In genomic region chr13:49270500-49270899, GRCm38 (mm10) we compare ENCODE assay signal across 23 mouse cellular contexts. TPM values are rescaled to one million over a fixed set of nuclear protein-coding genes. Genes with fewer than 3 reads are reported as not detected.
A peak's percentile ranks its signal among the peaks of the same experiment; 100 is the strongest.
DNase-seq lines count a peak whose midpoint lies in the region; ATAC-seq and TF ChIP-seq lines count a peak whose summit lies in the region.
"Had no signal": no experiment of that assay in that cellular context is flagged by ENCODE, and none has a peak within 500 bp of the region (broad histone marks: within the 10 kb centered on the region; RNA-seq: fewer than 3 reads in every experiment).

No protein-coding gene starts in this region.

- WGBS in liver, postnatal 0 days (ENCODE audit: insufficient replicate concordance): 73% methylated on average over 8 of the region's 8 CpGs
- 81% methylated on average over 8 of the region's 8 CpGs for WGBS in liver, embryonic 11.5 days

- no peak for TF ChIP-seq EP300 in liver, postnatal 0 days (IDR thresholded peaks at IDR 0.05; ENCODE audit: low read depth)

- H3K9me3 ChIP-seq in liver, postnatal 0 days (ENCODE audit: low read length): no peaks in the 10 kb centered on the region
- no peaks in the 10 kb centered on the region for H3K9me3 ChIP-seq in liver, embryonic 11.5 days (ENCODE audit: control insufficient read depth, low read length)
- H3K9me3 ChIP-seq: embryonic facial prominence, embryonic 15.5 days; forebrain, embryonic 12.5 days; heart, embryonic 10.5 days; hindbrain, embryonic 13.5 days had no signal

- no peak overlapping the region for H3K9ac ChIP-seq in liver, postnatal 0 days (replicated peaks)
- no peak overlapping the region for H3K9ac ChIP-seq in liver, embryonic 11.5 days (ENCODE audit: low read depth, low read length)
- H3K9ac ChIP-seq: embryonic facial prominence, embryonic 15.5 days; forebrain, embryonic 12.5 days; forebrain, postnatal 0 days; hindbrain, embryonic 13.5 days had no signal

- DNase-seq in liver, postnatal 0 days: no peak
- no peak for DNase-seq in liver, embryonic 11.5 days (ENCODE audit: low spot score)
- peak; percentile 22 for DNase-seq in T-cell, adult 2 months (ENCODE audit: low spot score)
- peak; percentile 79 for DNase-seq in induced T-regulatory cell, adult 2 months (ENCODE audit: low read depth)
- DNase-seq in B cell, adult 2 months: no peak
- DNase-seq in embryo, embryonic 10 days (ENCODE audit: low spot score): no peak
- no peak for DNase-seq in thymus, postnatal 0 days (ENCODE audit: low spot score)
- DNase-seq: adrenal gland, postnatal 14 days; cerebellum, adult 2 months; cerebellum, postnatal 10 days; embryo, embryonic 11 days; forebrain, postnatal 0 days; gastrocnemius, postnatal 36 days; heart, adult 18-20 months; heart, postnatal 10 days; kidney, adult 2 months had no signal

- no peak for ATAC-seq in liver, postnatal 0 days
- ATAC-seq in liver, embryonic 11.5 days (replicated peaks; ENCODE audit: low FRiP score): no peak
- ATAC-seq in erythroid progenitor cell, adult 5-6 weeks (replicated peaks; ENCODE audit: low FRiP score, poor library complexity, severe bottlenecking): no peak
- ATAC-seq: forebrain, postnatal 0 days; hindbrain, postnatal 0 days; intestine, embryonic 16.5 days had no signal

- peaks cover 3% of the 10 kb centered on the region; the same call in 1 of the 2 replicates for H3K36me3 ChIP-seq in liver, postnatal 0 days (replicated peaks; ENCODE audit: insufficient read depth, low read length)
- H3K36me3 ChIP-seq in liver, embryonic 11.5 days (ENCODE audit: control insufficient read depth, insufficient read depth, low read length): no peaks in the 10 kb centered on the region
- H3K36me3 ChIP-seq: embryonic facial prominence, embryonic 15.5 days; forebrain, embryonic 12.5 days; heart, embryonic 10.5 days; hindbrain, embryonic 13.5 days had no signal

- H3K27ac ChIP-seq in liver, postnatal 0 days (ENCODE audit: low read depth): peak overlapping the region; percentile 69
- H3K27ac ChIP-seq in liver, embryonic 11.5 days (ENCODE audit: low read depth, low read length): no peak overlapping the region
- H3K27ac ChIP-seq: embryonic facial prominence, embryonic 15.5 days; forebrain, embryonic 12.5 days; heart, embryonic 10.5 days; hindbrain, embryonic 13.5 days; hindbrain, postnatal 0 days had no signal

- H3K4me3 ChIP-seq in liver, postnatal 0 days (ENCODE audit: low read depth, low read length): no peak overlapping the region
- no peak overlapping the region for H3K4me3 ChIP-seq in liver, embryonic 11.5 days (ENCODE audit: low read depth, low read length)
- H3K4me3 ChIP-seq: embryonic facial prominence, embryonic 15.5 days; forebrain, embryonic 12.5 days; heart, embryonic 10.5 days; hindbrain, embryonic 13.5 days had no signal

- H3K27me3 ChIP-seq in liver, postnatal 0 days (ENCODE audit: insufficient read depth, low read length): no peaks in the 10 kb centered on the region
- H3K27me3 ChIP-seq in liver, embryonic 11.5 days (replicated peaks; ENCODE audit: control insufficient read depth, insufficient read depth, low read length): no peaks in the 10 kb centered on the region
- H3K27me3 ChIP-seq: embryonic facial prominence, embryonic 15.5 days; forebrain, embryonic 12.5 days; hindbrain, embryonic 13.5 days had no signal

- H3K4me1 ChIP-seq in liver, postnatal 0 days (ENCODE audit: insufficient read depth): peaks cover 12% of the 10 kb centered on the region
- H3K4me1 ChIP-seq in liver, embryonic 11.5 days (replicated peaks; ENCODE audit: control insufficient read depth, insufficient read depth, low read length): no peaks in the 10 kb centered on the region; the same call in 1 of the 2 replicates
- H3K4me1 ChIP-seq: embryonic facial prominence, embryonic 15.5 days; forebrain, embryonic 12.5 days; hindbrain, embryonic 13.5 days had no signal

- H3K4me2 ChIP-seq in liver, postnatal 0 days (ENCODE audit: low read depth, low read length): no peak overlapping the region
- H3K4me2 ChIP-seq in liver, embryonic 11.5 days: no peak overlapping the region
- H3K4me2 ChIP-seq: embryonic facial prominence, embryonic 15.5 days; forebrain, embryonic 12.5 days; hindbrain, embryonic 13.5 days had no signal

- TF ChIP-seq CTCF in liver, postnatal 0 days (IDR thresholded peaks at IDR 0.05; ENCODE audit: low read depth): no peak

RNA-seq across cellular contexts. Expression of gene Susd3, which starts 22.0 kb away (rescaled TPM):
- polyA plus RNA-seq in liver, postnatal 0 days (2015; fragmentation: Nextera tagmentation; extraction: Ambion mirVana): 2.5 and 2.9 TPM in 2 replicates
- 4.4 and 5.2 TPM in 2 replicates for polyA plus RNA-seq in liver, embryonic 11.5 days (2014; fragmentation: Nextera tagmentation; extraction: Ambion mirVana)
- 0.84 and 1.4 TPM in 2 replicates for total RNA-seq in erythroid progenitor cell, adult 5-6 weeks (2015; ENCODE audit: low replicate concordance)
- 2.7 and 3.9 TPM in 2 replicates for total RNA-seq in erythroid progenitor cell, adult 5-6 weeks (2017; ENCODE audit: low replicate concordance)
- polyA plus RNA-seq in thymus, postnatal 0 days (2015; fragmentation: Nextera tagmentation; extraction: Ambion mirVana): 11.3 and 14.1 TPM in 2 replicates

RNA-seq across cellular contexts. Expression of gene Fgd3, which starts 49.6 kb away (rescaled TPM):
- polyA plus RNA-seq in liver, postnatal 0 days (2015; fragmentation: Nextera tagmentation; extraction: Ambion mirVana): 0.57 and 0.62 TPM in 2 replicates
- 0.74 and 0.92 TPM in 2 replicates for polyA plus RNA-seq in liver, embryonic 11.5 days (2014; fragmentation: Nextera tagmentation; extraction: Ambion mirVana)
- total RNA-seq in erythroid progenitor cell, adult 5-6 weeks (2015; ENCODE audit: low replicate concordance): 1.8 and 3.4 TPM in 2 replicates
- 3.1 and 5.5 TPM in 2 replicates for total RNA-seq in erythroid progenitor cell, adult 5-6 weeks (2017; ENCODE audit: low replicate concordance)
- 1.7 and 2.1 TPM in 2 replicates for polyA plus RNA-seq in thymus, postnatal 0 days (2015; fragmentation: Nextera tagmentation; extraction: Ambion mirVana)

RNA-seq across cellular contexts. Expression of gene Card19, which starts 54.7 kb away (rescaled TPM):
- polyA plus RNA-seq in liver, postnatal 0 days (2015; fragmentation: Nextera tagmentation; extraction: Ambion mirVana): 31.8 and 32.3 TPM in 2 replicates
- polyA plus RNA-seq in liver, embryonic 11.5 days (2014; fragmentation: Nextera tagmentation; extraction: Ambion mirVana): 23.1 and 26.2 TPM in 2 replicates
- total RNA-seq in erythroid progenitor cell, adult 5-6 weeks (2015; ENCODE audit: low replicate concordance): 3.2 and 17.6 TPM in 2 replicates
- 2.2 and 3.4 TPM in 2 replicates for total RNA-seq in erythroid progenitor cell, adult 5-6 weeks (2017; ENCODE audit: low replicate concordance)
- 44.8 and 45.7 TPM in 2 replicates for polyA plus RNA-seq in thymus, postnatal 0 days (2015; fragmentation: Nextera tagmentation; extraction: Ambion mirVana)

Comparison
In these comparisons a context has a peak if more than half of its experiments do, and no peak if none do; other contexts are left out.
1. DNase-seq: peak in T-cell, adult 2 months (single experiment) and induced T-regulatory cell, adult 2 months (single experiment); none in liver, postnatal 0 days (single experiment), liver, embryonic 11.5 days (single experiment), B cell, adult 2 months (0 of 2), embryo, embryonic 10 days (single experiment) and thymus, postnatal 0 days (single experiment).